Mouse (Mus musculus) liver, embryonic 14.5 days (tissue): ENCODE data around the gene Upp2.

ENCODE experiments used
- CTCF ChIP-seq: IDR thresholded peaks from 2 replicates; pipeline ENCODE4 v1.5.1; 2016; ENCODE audit warnings: antibody characterized with exemption, low read depth, control low read depth
- EP300 ChIP-seq: IDR thresholded peaks from 2 replicates; pipeline ENCODE4 v1.6.1; 2016; ENCODE audit warnings: antibody characterized with exemption, low read depth

DNA sequence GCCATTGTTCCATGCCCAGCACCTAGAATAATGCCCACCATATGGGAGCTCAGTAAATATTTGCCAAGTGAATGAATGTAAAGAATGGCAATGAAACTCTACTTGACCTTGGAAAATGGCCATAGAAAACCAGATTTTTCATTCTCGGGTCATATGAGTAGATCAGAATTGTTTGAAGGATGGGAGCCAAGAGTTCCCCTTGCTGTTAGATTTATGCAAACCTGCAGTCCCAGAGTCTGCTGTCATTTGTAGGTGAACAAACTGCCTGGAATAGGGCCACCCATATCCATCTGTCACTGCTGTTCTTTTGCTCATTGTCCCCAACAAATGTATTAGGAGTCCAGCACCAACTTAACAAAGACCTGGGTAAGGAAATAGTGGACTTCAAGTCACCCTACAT is 216.4 kb downstream of the Upp2 start:
- TF ChIP-seq CTCF: no peak
- TF ChIP-seq EP300: no peak
